Mouse (Mus musculus) adrenal gland, postnatal 25 days (tissue): Measurements from ENCODE around the gene Hist1h1d. TPM values are rescaled to one million over a fixed set of nuclear protein-coding genes. Genes with fewer than 3 reads are reported as not detected.
"Not testable (repeated sequence)": the region's sequence is repeated elsewhere in the genome, so short reads cannot be mapped to it uniquely, and the experiment has no call there.

Experiments used
- DNase-seq: peaks from one replicate; pipeline ENCODE4 v3.0.0; 2021; ENCODE audit warnings: mixed read lengths
- total RNA-seq: library from RNA; stranded (reverse); gene quantifications from 2 replicates; pipeline ENCODE4 v1.2.3, GENCODE M21; 2021

The Hist1h1d gene
- total RNA-seq, 1 experiment from 2014 or later = 9.5 TPM

GRCm38 (mm10) chr13:23573034-23573897, 20.2 kb downstream of the Hist1h1d start:
- not testable (repeated sequence) for DNase-seq

- peak; percentile 72 for DNase-seq
Measured at GRCm38 (mm10) chr13:23573898-23574524, 20.9 kb downstream of the Hist1h1d start, which contains the start of the genes Hist1h2bf and Hist1h2ad. Gene Hist1h2bf (minus strand): TSS chr13:23574196. Gene Hist1h2ad (plus strand): TSS chr13:23574381.

- DNase-seq = not testable (repeated sequence)
Measured at GRCm38 (mm10) chr13:23574546-23575170, 21.6 kb downstream of the Hist1h1d start.

- no peak for DNase-seq
Measured at GRCm38 (mm10) chr13:23575271-23575851, 22.3 kb downstream of the Hist1h1d start, which contains the start of gene Hist1h3d. Gene Hist1h3d (plus strand): TSS chr13:23575763.

GRCm38 (mm10) chr13:23575864-23576313, 22.8 kb downstream of the Hist1h1d start:
- not testable (repeated sequence) for DNase-seq

- DNase-seq = no peak
Measured at GRCm38 (mm10) chr13:23576351-23576881, 23.4 kb downstream of the Hist1h1d start.

- DNase-seq = no peak
Measured at GRCm38 (mm10) chr13:23576906-23577639, 24.0 kb downstream of the Hist1h1d start.

GRCm38 (mm10) chr13:23577835-23578234, 24.8 kb downstream of the Hist1h1d start:
- no peak for DNase-seq

- peak; percentile 89 for DNase-seq
Measured at GRCm38 (mm10) chr13:23581408-23582218, 28.6 kb downstream of the Hist1h1d start, which contains the start of gene Hist1h4d. Gene Hist1h4d (plus strand): TSS chr13:23581598.

- no peak for DNase-seq
Measured at GRCm38 (mm10) chr13:23582219-23583056, 29.4 kb downstream of the Hist1h1d start.

GRCm38 (mm10) chr13:23583387-23584068, 30.5 kb downstream of the Hist1h1d start:
- DNase-seq = no peak

GRCm38 (mm10) chr13:23584331-23584730, 31.3 kb downstream of the Hist1h1d start:
- DNase-seq = no peak

- DNase-seq = peak; percentile 64
Measured at GRCm38 (mm10) chr13:23585029-23585441, 32.0 kb downstream of the Hist1h1d start.

GRCm38 (mm10) chr13:23585442-23586098, 32.5 kb downstream of the Hist1h1d start:
- DNase-seq = peak; percentile 43

- no peak for DNase-seq
Measured at GRCm38 (mm10) chr13:23586099-23586939, 33.3 kb downstream of the Hist1h1d start.

GRCm38 (mm10) chr13:23586940-23587225, 33.8 kb downstream of the Hist1h1d start:
- no peak for DNase-seq

- no peak for DNase-seq
Measured at GRCm38 (mm10) chr13:23591206-23591605, 38.1 kb downstream of the Hist1h1d start.
